Mouse (Mus musculus) G1E (cell line): ENCODE results near the gene Mks1.

ENCODE experiments used
- CTCF ChIP-seq: IDR thresholded peaks from 2 replicates; pipeline ENCODE4 v1.5.1; 2012; ENCODE audit warnings: low read depth, low read length, inconsistent platforms, mixed read lengths
- GATA1 ChIP-seq: IDR thresholded peaks from 2 replicates; pipeline ENCODE4 v1.6.1; 2012; ENCODE audit warnings: borderline replicate concordance, low read length, inconsistent platforms, mixed read lengths

DNA sequence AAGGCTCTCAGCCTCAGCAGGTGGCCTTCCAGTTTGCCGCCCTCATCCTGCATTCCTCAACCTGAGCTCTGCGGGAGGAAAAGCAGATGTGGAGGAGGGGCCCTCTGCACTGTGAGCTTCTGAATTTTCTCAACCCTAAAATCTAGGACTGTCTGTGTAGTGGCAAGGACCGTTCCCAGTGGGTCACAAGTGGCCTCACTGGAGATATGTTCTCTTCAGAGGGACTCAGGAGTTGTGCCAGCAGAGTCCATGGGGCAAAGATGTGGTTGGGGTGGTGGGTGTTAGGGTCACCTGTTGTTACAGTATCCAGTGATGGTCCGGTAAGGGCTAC is 35.6 kb upstream of the Mks1 start:
- no peak for TF ChIP-seq CTCF
- TF ChIP-seq GATA1: no peak
